Mouse (Mus musculus) heart, adult 18-20 months (tissue): Measurements from ENCODE around the gene Spdef. TPM values are rescaled to one million over a fixed set of nuclear protein-coding genes. Genes with fewer than 3 reads are reported as not detected.

Experiments used
- DNase-seq, 2 experiments: peaks; one replicate each; pipeline ENCODE4 v3.0.0; 2021 to 2022; ENCODE audit warnings: mixed read lengths in 1 of 2
- long read RNA-seq, 2 experiments: library from polyadenylated mRNA; stranded (forward); transcript quantifications; one replicate each; pipeline ENCODE4 v2.0.0; 2021
- total RNA-seq, 2 experiments: library from RNA; stranded (reverse); gene quantifications; 2 replicates each; pipeline ENCODE4 v1.2.3; 2021

Spdef gene
- under 1 TPM in 1 of 2 experiments, not detected in 1; 0.18 TPM for total RNA-seq
- long read RNA-seq, experiment 1 = 0 reads
- long read RNA-seq, experiment 2 = 0 reads

DNA sequence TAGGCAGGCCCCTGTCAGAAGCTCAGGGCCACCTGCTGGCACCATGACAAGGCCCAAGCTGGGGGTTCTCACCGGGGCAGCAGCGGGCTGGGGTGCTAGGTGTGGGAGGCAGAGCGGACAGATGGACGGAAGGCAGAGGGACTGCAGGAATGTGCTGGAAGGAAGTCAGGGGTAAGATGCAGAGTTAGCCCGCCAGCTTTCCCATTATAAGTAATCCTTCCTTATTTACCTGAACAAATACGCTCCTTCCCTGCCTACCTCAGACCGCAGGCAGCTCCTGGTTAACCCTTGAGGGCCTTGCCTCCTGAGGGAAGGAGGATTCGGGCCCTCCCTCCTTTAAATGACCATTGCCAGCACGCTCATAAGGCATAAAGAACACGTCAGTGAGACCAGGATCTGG, at the start of gene Spdef:
TSS of gene Spdef (minus strand) at position 186 of the 400 bp plus-strand sequence.
- no peak for DNase-seq

GRCm38 (mm10) chr17:27777823-27778222, 49.1 kb upstream of the Spdef start:
- no peak for DNase-seq

DNA sequence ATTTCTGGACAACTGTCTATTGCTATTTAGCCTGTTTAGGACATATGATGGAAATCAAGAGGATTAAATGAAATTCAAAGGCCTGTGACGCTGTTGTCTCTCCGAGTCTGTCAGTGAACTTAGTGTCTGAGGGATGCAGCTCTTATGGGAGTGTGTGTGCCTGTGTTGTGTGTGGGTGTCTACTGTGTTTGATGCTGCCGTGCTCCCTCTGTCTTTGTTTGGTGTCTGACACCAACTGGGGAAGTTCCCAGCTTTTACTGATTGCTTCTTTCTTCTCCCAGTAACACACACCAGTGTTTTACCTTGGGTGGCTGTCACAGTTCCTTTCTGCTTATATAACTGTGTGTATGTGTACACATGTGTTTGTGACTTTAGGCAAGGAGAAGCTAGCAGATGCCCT, 45.4 kb upstream of the Spdef start:
- no peak for DNase-seq

GRCm38 (mm10) chr17:27771616-27772015, 42.9 kb upstream of the Spdef start:
- no peak for DNase-seq

DNA sequence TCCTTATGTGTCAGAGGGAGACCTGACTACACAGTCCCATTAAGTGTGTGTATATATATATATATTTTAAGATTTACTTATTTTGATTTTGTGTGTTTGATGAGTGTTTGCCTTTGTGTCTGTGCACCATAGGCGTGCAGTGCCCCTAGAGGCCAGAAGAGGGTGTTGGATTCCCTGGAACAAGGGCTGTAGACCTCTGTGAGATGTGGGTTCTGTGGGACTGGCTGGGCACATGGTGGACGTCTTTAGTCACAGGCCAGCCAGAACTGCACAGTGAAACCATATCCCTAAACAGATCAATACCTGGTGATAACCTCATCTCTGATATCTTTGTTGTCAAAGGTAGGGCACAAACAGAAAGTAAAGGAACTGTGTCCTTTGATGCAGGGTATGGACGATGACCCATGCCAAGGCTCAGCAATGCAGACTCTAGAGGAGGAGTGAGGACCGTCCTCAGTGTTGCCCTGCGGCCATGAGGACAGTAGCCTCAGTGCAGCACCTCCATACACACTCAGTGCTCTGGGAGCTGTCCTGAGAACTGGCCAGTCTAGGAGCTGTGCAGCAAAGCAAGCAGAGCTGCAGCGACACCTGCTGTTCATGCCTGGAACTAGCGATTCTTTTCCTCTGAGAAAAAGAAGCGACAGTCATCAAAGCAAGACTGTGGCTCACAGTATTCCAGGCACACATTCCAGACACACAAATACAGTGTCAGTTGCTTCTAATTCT, 40.2 kb upstream of the Spdef start:
- DNase-seq = peak; percentile 30 to 79

GRCm38 (mm10) chr17:27767543-27767942, 38.8 kb upstream of the Spdef start:
- no peak for DNase-seq

GRCm38 (mm10) chr17:27767120-27767519, 38.4 kb upstream of the Spdef start:
- no peak for DNase-seq

- DNase-seq = no peak
Observed at GRCm38 (mm10) chr17:27765066-27765465, 36.3 kb upstream of the Spdef start.

- no peak for DNase-seq
Observed at GRCm38 (mm10) chr17:27764453-27764852, 35.7 kb upstream of the Spdef start.

DNA sequence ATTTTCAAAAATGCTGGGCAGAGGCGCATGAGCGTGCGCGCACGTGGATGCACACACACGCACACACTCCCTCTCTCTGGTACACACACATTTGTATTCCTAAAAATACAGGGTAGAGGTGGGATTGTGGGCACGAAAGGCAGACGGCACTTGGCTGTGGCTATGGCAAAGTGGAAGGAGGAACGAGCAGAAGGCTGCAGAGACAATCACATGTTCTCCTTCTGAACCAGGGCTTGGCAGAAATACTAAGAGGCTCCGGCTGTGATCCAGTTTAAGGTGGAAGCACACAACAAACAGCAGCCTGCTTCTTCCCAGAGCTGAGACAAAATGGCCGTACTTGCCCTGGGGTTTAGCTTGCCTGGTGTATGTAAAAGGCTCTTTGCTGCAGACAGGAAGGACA, 34.1 kb upstream of the Spdef start:
- peak in 1 of 2 experiments; percentile 20 for DNase-seq

DNA sequence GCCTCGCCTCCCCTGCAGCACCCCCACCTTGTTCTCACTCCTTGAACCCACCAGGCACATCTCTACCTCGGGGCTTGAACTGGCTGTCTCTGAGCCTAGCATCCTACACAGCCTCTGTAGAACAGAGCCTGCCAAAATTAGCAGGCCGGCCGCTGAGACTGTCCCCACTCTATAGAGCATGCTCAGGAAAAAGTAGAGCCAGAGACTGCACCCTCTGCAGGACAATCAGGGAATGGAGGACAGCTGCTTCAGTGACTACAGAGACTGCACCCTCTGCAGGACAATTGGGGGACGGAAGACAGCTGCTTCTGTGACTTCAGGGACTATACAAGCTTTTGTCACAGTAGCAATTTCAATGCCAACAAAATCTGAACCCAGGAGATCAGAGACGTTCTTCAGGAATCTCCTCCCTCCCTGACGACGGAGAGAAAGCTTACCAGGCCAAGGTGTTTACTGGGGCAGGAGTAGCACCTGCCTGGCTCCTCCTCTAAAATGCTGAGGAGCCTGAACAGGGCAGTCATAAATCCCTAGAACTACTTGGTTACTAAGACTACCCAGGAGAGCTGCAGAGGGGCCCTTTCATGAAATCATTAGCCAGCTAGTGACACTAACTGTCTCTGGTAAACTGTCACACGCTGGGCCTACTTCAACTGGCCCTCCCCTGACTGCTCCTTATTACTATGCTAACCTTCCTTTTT, 33.0 kb upstream of the Spdef start:
- peak; percentile 71 to 79 for DNase-seq

GRCm38 (mm10) chr17:27760169-27760568, 31.4 kb upstream of the Spdef start:
- no peak for DNase-seq

DNA sequence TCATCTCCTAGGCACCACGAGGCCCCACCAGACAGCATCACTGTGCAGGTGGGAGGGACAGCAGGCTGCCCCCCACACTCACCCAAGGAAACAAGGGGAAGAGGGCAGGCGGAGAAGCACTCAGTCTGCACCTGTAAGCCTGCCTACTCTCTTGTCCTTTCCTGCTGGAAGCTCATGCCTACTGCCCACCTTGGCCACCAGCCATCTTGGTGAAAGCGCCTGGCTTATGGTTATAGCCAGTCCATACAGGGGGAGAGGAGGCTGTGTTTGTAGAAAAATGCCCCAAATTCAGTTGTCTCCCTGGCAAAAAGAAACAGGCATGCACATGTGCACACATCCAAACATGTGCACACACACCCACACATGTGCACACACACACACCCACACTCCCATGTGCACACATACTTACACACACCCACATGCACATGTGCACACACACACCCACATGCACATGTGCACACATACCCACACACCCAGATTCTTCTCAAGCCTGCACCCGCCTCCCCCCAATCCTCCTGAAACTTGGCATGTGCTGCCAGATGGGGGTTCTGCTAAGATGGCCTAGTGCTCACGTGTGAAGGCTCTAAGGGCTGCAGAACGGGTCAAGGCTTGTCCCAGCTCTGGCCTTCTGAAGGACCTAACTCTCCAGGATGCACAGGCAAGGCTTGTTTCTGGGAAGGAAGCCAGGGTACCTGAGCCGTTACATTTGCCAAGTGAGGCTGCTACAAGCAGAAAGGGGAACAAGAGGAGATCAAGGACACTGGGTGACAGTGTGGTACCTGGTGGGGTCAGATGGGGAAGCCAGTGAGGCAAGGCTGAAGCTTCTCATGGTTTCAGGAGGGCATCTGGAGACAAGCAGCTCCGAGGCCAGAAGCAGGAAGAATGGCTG, 22.8 kb upstream of the Spdef start:
- no peak for DNase-seq

DNA sequence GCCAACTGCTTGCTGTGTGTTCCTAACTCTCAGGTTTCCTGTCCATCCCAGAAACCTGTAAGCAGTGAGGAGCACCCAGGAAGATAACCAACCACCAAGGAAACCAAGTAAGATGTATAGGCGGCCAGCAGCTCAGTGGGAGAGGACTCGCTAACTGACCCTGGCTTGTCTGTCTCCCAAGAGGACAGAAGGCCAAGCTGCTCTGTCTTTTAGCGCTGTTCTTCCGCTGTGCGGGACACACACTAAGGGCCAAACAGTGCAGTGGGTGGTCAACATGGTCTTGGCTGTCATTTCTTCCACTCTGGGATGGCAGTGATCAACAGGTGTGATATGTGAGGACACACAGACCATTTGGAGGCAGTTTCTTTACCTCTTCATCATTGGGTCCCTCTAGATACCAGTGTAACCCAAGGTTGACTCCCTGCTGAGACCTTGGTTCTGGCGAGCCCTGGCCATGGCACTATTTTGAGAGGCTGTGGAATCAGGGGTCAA, 21.7 kb upstream of the Spdef start:
- DNase-seq = no peak

DNA sequence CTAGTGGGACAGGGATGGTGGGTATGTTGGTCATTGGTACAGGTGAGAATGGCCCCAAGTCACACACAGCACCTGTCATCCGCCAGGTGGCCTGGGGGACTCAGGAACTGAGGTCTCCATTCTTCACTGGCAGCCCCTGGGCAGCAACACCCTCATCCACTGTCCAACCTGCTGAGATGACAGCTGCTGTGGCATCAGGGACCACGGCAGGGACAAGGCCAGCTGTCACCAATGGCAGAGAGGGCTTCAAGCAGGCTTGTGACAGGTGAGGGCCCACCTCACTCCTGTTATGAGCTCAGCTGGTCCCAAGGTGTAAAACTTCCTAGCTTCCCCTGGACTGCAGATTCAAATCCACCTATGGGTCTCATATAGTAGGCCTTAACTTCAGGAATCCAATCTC, 19.4 kb upstream of the Spdef start:
- DNase-seq = no peak

- no peak for DNase-seq
Observed at GRCm38 (mm10) chr17:27746446-27746845, 17.7 kb upstream of the Spdef start.

- no peak for DNase-seq
Observed at GRCm38 (mm10) chr17:27740961-27741360, 12.2 kb upstream of the Spdef start.

DNA sequence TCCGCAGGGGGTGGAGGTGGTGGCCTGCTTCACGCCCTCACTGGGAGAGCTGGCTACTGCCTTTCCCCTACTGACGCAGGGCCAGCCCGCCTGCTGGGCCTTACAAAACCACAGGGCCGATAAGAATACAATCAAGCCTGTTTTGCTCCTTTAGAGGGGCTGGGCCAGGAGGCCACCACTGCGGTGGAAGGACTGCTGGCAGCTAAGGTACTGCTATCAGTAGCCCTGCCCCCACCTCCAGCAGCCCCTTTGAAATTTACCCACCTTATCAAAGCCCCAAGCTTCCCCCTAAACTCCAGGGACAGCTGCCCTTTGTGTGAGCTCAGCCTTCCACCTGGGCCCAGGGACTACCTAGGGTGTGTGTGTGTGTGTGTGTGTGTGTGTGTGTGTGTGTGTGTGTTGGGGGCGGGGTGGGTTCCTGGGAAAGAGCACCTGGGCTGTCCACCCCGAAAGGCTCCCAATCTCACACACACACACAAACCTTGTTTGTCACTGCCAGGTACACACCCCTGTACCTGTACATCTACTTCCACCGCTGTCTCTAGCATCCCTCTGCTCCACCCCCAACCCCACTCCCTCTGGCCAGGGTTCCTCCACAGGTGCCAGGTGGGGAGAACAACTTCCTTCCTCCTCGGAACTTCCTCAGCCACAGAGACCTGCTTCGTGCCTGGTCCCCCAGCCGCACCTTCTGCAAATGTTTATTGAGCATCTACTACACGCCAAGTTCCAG, 5.8 kb upstream of the Spdef start:
- DNase-seq = no peak

GRCm38 (mm10) chr17:27732694-27733093, 3.9 kb upstream of the Spdef start:
- no peak for DNase-seq

DNA sequence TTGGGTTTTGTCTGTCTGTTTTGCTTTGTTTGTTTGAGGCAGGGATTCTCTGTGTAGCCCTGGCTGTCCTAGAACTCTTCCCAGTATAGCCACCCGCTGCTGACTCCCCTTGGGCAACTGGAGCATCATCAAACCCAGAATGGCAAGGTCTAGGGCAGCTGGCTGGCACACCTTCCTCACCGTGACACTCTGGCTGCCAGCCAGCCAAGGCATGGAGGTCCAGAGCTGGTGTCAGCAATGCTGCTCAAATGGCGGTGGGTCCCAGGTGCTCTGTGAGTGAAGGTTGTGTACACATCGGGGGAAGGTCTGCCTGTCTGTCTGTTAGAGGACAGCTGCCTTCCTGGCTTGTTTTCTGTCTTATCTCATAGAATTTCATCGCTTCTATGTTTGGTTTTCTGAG, 3.4 kb upstream of the Spdef start:
- DNase-seq = no peak

- no peak for DNase-seq
Observed at GRCm38 (mm10) chr17:27726527-27726926, 2.2 kb downstream of the Spdef start.

DNA sequence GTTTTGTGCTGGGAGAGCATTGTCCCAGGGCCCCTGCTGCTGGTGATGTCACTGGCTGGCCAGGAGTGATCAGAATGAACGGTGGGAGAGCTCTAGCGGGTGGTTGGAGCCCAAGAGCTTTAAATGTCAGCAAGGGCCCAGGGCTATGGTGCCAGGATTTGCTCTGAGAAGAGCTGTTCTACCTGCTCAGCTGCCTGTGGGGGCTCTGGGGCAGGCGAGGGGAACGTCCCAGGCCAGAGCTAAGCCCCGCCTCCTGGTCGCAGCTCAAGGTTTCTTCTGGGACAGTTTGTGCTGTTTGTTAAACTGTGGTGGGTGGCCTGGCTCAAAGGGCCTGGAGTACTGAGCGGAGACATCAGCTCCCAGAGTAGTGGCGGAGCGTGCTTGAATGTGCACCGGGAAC, 3.3 kb downstream of the Spdef start:
- no peak for DNase-seq
